Mouse (Mus musculus): ENCODE data around the gene Il17rd.

DNA sequence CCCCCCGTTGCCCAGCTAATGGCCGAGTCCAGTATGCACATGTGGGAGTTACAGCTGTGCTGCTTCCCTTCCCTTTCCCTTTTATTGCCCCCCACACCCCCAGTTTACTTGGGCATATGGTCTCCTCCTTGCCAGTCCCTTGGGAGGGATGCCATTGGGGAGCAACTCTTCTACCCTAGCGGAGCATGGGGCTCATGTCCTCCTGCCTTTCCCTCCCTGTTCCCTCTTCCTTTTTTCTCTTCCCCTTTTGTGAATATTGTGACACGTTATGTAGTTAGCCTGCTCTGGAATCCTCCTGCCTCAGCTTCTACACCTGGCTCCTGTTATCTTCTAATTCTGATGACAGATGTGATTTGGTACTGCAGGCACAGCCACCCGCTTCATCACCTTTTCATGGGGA, 103.9 kb downstream of the Il17rd start:
- no peak for TF ChIP-seq POLR2A (IDR thresholded peaks at IDR 0.05; ENCODE audit: borderline replicate concordance, control insufficient read depth, low read depth, low read length)
- TF ChIP-seq CTCF (IDR thresholded peaks at IDR 0.05; ENCODE audit: control insufficient read depth, insufficient read depth, low read length), result no peak

Measured in bone marrow, adult 2 months (tissue).